Mouse (Mus musculus): ENCODE results near the gene Gpr62. TPM values are rescaled to one million over a fixed set of nuclear protein-coding genes. Genes with fewer than 3 reads are reported as not detected.

Gene Gpr62
- polyA plus RNA-seq, 1 experiment from 2014 or later: 0.91 TPM

DNA sequence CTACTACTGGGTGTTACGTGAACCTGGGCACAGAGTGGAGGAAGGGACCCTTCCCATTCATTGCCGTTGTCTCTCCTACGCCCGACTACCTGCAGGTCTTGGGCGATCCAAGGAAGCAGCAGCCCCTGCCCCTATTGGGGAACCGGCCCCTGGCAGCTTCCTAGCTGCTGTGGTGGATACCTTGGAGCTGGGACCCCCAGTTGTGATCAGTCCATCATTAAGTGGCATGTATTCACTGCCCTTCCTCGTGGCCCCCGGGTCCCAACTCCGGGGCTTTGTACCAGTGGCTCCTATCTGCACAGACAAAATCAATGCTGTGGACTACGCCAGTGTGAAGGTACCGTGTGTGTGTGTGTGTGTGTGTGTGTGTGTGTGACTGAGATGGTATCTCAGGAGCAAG lies 14.4 kb downstream of the Gpr62 start:
- ATAC-seq (replicated peaks; ENCODE audit: low FRiP score, low read depth) (no peak), DNase-seq (ENCODE audit: low spot score) (no peak)
- H3K4me2 ChIP-seq (ENCODE audit: low read length): no peak overlapping the region; the same call in 1 of the 2 replicates
- WGBS: 61% methylated on average over 11 of the region's 11 CpGs
- H3K36me3 ChIP-seq (ENCODE audit: insufficient read depth, low read length): no peaks in the 10 kb centered on the region
- no peaks in the 10 kb centered on the region for H3K9me3 ChIP-seq (replicated peaks; ENCODE audit: low read length)
- TF ChIP-seq CTCF (IDR thresholded peaks at IDR 0.05; ENCODE audit: low read depth): no peak
- H3K27ac ChIP-seq: no peak overlapping the region
- no peak overlapping the region for H3K9ac ChIP-seq (ENCODE audit: low read depth, low read length)
- peaks cover 63% of the 10 kb centered on the region for H3K4me1 ChIP-seq (replicated peaks; ENCODE audit: insufficient read depth, low read length)
- H3K27me3 ChIP-seq (ENCODE audit: insufficient read depth, low read length): no peaks in the 10 kb centered on the region
- no peak overlapping the region for H3K4me3 ChIP-seq (replicated peaks; ENCODE audit: low read depth, low read length)

GRCm38 (mm10) chr9:106450661-106451060 lies 15.1 kb downstream of the Gpr62 start:
- Histone ChIP-seq H3K4me2 (ENCODE audit: low read length) (peak overlapping the region; percentile 23), H3K9ac (ENCODE audit: low read depth, low read length) (no peak overlapping the region), H3K4me1 (replicated peaks; ENCODE audit: insufficient read depth, low read length) (peaks cover 58% of the 10 kb centered on the region), H3K27ac (peak overlapping the region; percentile 38; the same call in 1 of the 2 replicates), H3K27me3 (ENCODE audit: insufficient read depth, low read length) (no peaks in the 10 kb centered on the region), H3K36me3 (ENCODE audit: insufficient read depth, low read length) (no peaks in the 10 kb centered on the region), H3K9me3 (replicated peaks; ENCODE audit: low read length) (no peaks in the 10 kb centered on the region), H3K4me3 (replicated peaks; ENCODE audit: low read depth, low read length) (no peak overlapping the region)
- DNase-seq (ENCODE audit: low spot score) (peak; percentile 86), ATAC-seq (replicated peaks; ENCODE audit: low FRiP score, low read depth) (no peak)
- no peak for TF ChIP-seq CTCF (IDR thresholded peaks at IDR 0.05; ENCODE audit: low read depth)
- 3% methylated on average over 9 of the region's 9 CpGs for WGBS

GRCm38 (mm10) chr9:106449947-106450346 lies 15.8 kb downstream of the Gpr62 start:
- Histone ChIP-seq H3K9ac (ENCODE audit: low read depth, low read length) (no peak overlapping the region), H3K4me3 (replicated peaks; ENCODE audit: low read depth, low read length) (no peak overlapping the region), H3K27me3 (ENCODE audit: insufficient read depth, low read length) (no peaks in the 10 kb centered on the region), H3K4me2 (ENCODE audit: low read length) (peak overlapping the region; percentile 23; the same call in 1 of the 2 replicates), H3K9me3 (replicated peaks; ENCODE audit: low read length) (no peaks in the 10 kb centered on the region), H3K27ac (peak overlapping the region; percentile 38; the same call in 1 of the 2 replicates), H3K36me3 (ENCODE audit: insufficient read depth, low read length) (no peaks in the 10 kb centered on the region), H3K4me1 (replicated peaks; ENCODE audit: insufficient read depth, low read length) (peaks cover 58% of the 10 kb centered on the region)
- ATAC-seq (replicated peaks; ENCODE audit: low FRiP score, low read depth) (no peak), DNase-seq (ENCODE audit: low spot score) (no peak)
- TF ChIP-seq CTCF (IDR thresholded peaks at IDR 0.05; ENCODE audit: low read depth): no peak
- 84% methylated on average over 8 of the region's 8 CpGs for WGBS

GRCm38 (mm10) chr9:106448498-106449031 lies 17.2 kb downstream of the Gpr62 start:
- H3K36me3 ChIP-seq (ENCODE audit: insufficient read depth, low read length): no peaks in the 10 kb centered on the region

GRCm38 (mm10) chr9:106447951-106448350 lies 17.8 kb downstream of the Gpr62 start:
- Histone ChIP-seq H3K4me2 (ENCODE audit: low read length) (peak overlapping the region; percentile 68), H3K4me3 (replicated peaks; ENCODE audit: low read depth, low read length) (peak overlapping the region; percentile 47), H3K9me3 (replicated peaks; ENCODE audit: low read length) (no peaks in the 10 kb centered on the region), H3K27ac (peak overlapping the region; percentile 83), H3K27me3 (ENCODE audit: insufficient read depth, low read length) (no peaks in the 10 kb centered on the region), H3K36me3 (ENCODE audit: insufficient read depth, low read length) (no peaks in the 10 kb centered on the region), H3K9ac (ENCODE audit: low read depth, low read length) (peak overlapping the region; percentile 51; the same call in 1 of the 2 replicates), H3K4me1 (replicated peaks; ENCODE audit: insufficient read depth, low read length) (peaks cover 46% of the 10 kb centered on the region)
- no peak for TF ChIP-seq CTCF (IDR thresholded peaks at IDR 0.05; ENCODE audit: low read depth)
- DNase-seq (ENCODE audit: low spot score): no peak
- 32% methylated on average over 9 of the region's 9 CpGs for WGBS
- ATAC-seq (replicated peaks; ENCODE audit: low FRiP score, low read depth): no peak

More at GRCm38 (mm10) chr9:106448498-106449031, 17.2 kb downstream of the Gpr62 start:
- Histone ChIP-seq H3K4me1 (replicated peaks; ENCODE audit: insufficient read depth, low read length) (peaks cover 50% of the 10 kb centered on the region), H3K27me3 (ENCODE audit: insufficient read depth, low read length) (no peaks in the 10 kb centered on the region), H3K4me3 (replicated peaks; ENCODE audit: low read depth, low read length) (peak overlapping the region; percentile 47), H3K4me2 (ENCODE audit: low read length) (peak overlapping the region; percentile 68), H3K9ac (ENCODE audit: low read depth, low read length) (peak overlapping the region; percentile 51; the same call in 1 of the 2 replicates), H3K9me3 (replicated peaks; ENCODE audit: low read length) (no peaks in the 10 kb centered on the region), H3K27ac (peak overlapping the region; percentile 83)
- DNase-seq (ENCODE audit: low spot score) (peak; percentile 97), ATAC-seq (replicated peaks; ENCODE audit: low FRiP score, low read depth) (peak; percentile 38; the same call in 1 of the 2 replicates)
- under 1% methylated on average over 23 of the region's 23 CpGs for WGBS
- peak; percentile 79 for TF ChIP-seq CTCF (IDR thresholded peaks at IDR 0.05; ENCODE audit: low read depth)

GRCm38 (mm10) chr9:106447348-106447747 lies 18.4 kb downstream of the Gpr62 start, which contains the start of the genes Abhd14b and Abhd14a:
TSS of gene Abhd14b (plus strand) at chr9:106447459.
TSS of gene Abhd14a (minus strand) at chr9:106447678.
- H3K4me1 ChIP-seq (replicated peaks; ENCODE audit: insufficient read depth, low read length): peaks cover 40% of the 10 kb centered on the region
- peak; percentile 69 for TF ChIP-seq CTCF (IDR thresholded peaks at IDR 0.05; ENCODE audit: low read depth)
- DNase-seq (ENCODE audit: low spot score) (peak; percentile 97), ATAC-seq (replicated peaks; ENCODE audit: low FRiP score, low read depth) (peak; percentile 92)
- H3K27me3 ChIP-seq (ENCODE audit: insufficient read depth, low read length): no peaks in the 10 kb centered on the region
- under 1% methylated on average over 24 of the region's 24 CpGs for WGBS
- H3K4me3 ChIP-seq (replicated peaks; ENCODE audit: low read depth, low read length): peak within 1 kb of the TSS; percentile 47
- H3K27ac ChIP-seq: peak within 1 kb of the TSS; percentile 83
- no peaks in the 10 kb centered on the region for H3K36me3 ChIP-seq (ENCODE audit: insufficient read depth, low read length)
- H3K4me2 ChIP-seq (ENCODE audit: low read length): peak within 1 kb of the TSS; percentile 68
- peak within 1 kb of the TSS; percentile 55 for H3K9ac ChIP-seq (ENCODE audit: low read depth, low read length)
- no peaks in the 10 kb centered on the region for H3K9me3 ChIP-seq (replicated peaks; ENCODE audit: low read length)
